In the genomic region with DNA sequence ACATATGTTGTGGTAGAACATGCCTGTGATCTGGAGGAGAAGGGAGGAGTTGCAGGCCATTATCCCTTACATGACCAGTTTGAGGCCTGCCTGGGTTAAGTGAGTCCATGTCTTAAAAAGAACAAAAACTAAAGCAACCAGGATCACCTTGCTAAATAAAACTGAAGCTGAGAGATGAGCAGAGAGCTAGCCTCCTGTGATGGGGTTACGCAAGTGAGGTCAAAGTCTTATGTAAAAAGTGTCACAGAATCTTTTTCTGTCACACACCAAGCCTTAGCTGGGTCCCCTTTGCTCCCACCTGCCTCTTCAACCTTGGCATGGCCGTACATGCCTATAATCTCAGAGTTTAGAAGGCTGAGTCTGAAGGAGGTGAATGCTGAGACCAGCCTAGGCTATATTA, we compare ENCODE assay signal across 8 mouse cellular contexts. TPM values are rescaled to one million over a fixed set of nuclear protein-coding genes. Genes with fewer than 3 reads are reported as not detected.
DNase-seq lines count a peak whose midpoint lies in the region; ATAC-seq and TF ChIP-seq lines count a peak whose summit lies in the region.

No protein-coding gene starts in this region.

- H3K9me3 ChIP-seq in kidney, postnatal 0 days (replicated peaks; ENCODE audit: low read length), result no peaks in the 10 kb centered on the region
- peaks cover 4% of the 10 kb centered on the region; the same call in 1 of the 2 replicates for H3K9me3 ChIP-seq in forebrain, embryonic 12.5 days
- H3K9me3 ChIP-seq in limb, embryonic 11.5 days (ENCODE audit: control insufficient read depth, low read length), result no peaks in the 10 kb centered on the region
- no peaks in the 10 kb centered on the region for H3K9me3 ChIP-seq in neural tube, embryonic 13.5 days

- no peak for DNase-seq in kidney, postnatal 0 days (ENCODE audit: low spot score)
- DNase-seq in kidney, adult 9 months, result no peak
- DNase-seq in limb, embryonic 11.5 days (ENCODE audit: low spot score), result no peak
- no peak for DNase-seq in gastrocnemius, adult 18-20 months (ENCODE audit: low spot score)
- DNase-seq in thymus, postnatal 4 days, result no peak
- DNase-seq in urinary bladder, postnatal 4 days (ENCODE audit: low spot score in 2 of 2), result no peak

- peak overlapping the region; percentile 70; the same call in 1 of the 2 replicates for H3K4me3 ChIP-seq in kidney, postnatal 0 days (replicated peaks; ENCODE audit: low read depth, low read length)
- H3K4me3 ChIP-seq in forebrain, embryonic 12.5 days (replicated peaks), result peak overlapping the region; percentile 78; the same call in 1 of the 2 replicates
- H3K4me3 ChIP-seq in limb, embryonic 11.5 days (ENCODE audit: low read depth, low read length), result peak overlapping the region; percentile 80; the same call in 1 of the 2 replicates
- H3K4me3 ChIP-seq in neural tube, embryonic 13.5 days, result peak overlapping the region; percentile 89

- 78% methylated on average over 2 of the region's 2 CpGs for WGBS in kidney, postnatal 0 days
- 90% methylated on average over 2 of the region's 2 CpGs for WGBS in forebrain, embryonic 12.5 days
- 84% methylated on average over 2 of the region's 2 CpGs for WGBS in limb, embryonic 11.5 days
- 82% methylated on average over 2 of the region's 2 CpGs for WGBS in neural tube, embryonic 13.5 days

- no peak for ATAC-seq in kidney, postnatal 0 days (replicated peaks; ENCODE audit: low FRiP score, low read depth)
- ATAC-seq in forebrain, embryonic 12.5 days (ENCODE audit: low FRiP score), result no peak
- no peak for ATAC-seq in limb, embryonic 11.5 days (ENCODE audit: insufficient number of reproducible peaks, low FRiP score, low TSS enrichment, low read depth)
- ATAC-seq in neural tube, embryonic 13.5 days (ENCODE audit: low read depth), result no peak

- H3K36me3 ChIP-seq in kidney, postnatal 0 days (ENCODE audit: insufficient read depth, low read length), result no peaks in the 10 kb centered on the region
- H3K36me3 ChIP-seq in forebrain, embryonic 12.5 days (replicated peaks), result no peaks in the 10 kb centered on the region
- H3K36me3 ChIP-seq in limb, embryonic 11.5 days (ENCODE audit: control insufficient read depth, insufficient read depth, low read length), result no peaks in the 10 kb centered on the region
- H3K36me3 ChIP-seq in neural tube, embryonic 13.5 days, result 0 out of 2 replicates have a peak, but pooled peaks cover 21% of the 10 kb centered on the region

- no peak overlapping the region for H3K27ac ChIP-seq in kidney, postnatal 0 days
- H3K27ac ChIP-seq in forebrain, embryonic 12.5 days, result no peak overlapping the region
- H3K27ac ChIP-seq in limb, embryonic 11.5 days (replicated peaks; ENCODE audit: low read depth, low read length), result no peak overlapping the region
- H3K27ac ChIP-seq in neural tube, embryonic 13.5 days (replicated peaks), result no peak overlapping the region

- TF ChIP-seq CTCF in kidney, postnatal 0 days (IDR thresholded peaks at IDR 0.05; ENCODE audit: low read depth), result no peak

- peak overlapping the region; percentile 91 for H3K4me2 ChIP-seq in kidney, postnatal 0 days (ENCODE audit: low read length)
- H3K4me2 ChIP-seq in forebrain, embryonic 12.5 days, result peak overlapping the region; percentile 89
- peak overlapping the region; percentile 72; the same call in 1 of the 2 replicates for H3K4me2 ChIP-seq in limb, embryonic 11.5 days (ENCODE audit: low read depth, severe bottlenecking)
- H3K4me2 ChIP-seq in neural tube, embryonic 13.5 days, result peak overlapping the region; percentile 78

- H3K9ac ChIP-seq in kidney, postnatal 0 days (ENCODE audit: low read depth, low read length), result 0 out of 2 replicates have a peak overlapping the region, but pooled peaks have one; percentile 78
- H3K9ac ChIP-seq in forebrain, embryonic 12.5 days, result peak overlapping the region; percentile 83
- H3K9ac ChIP-seq in limb, embryonic 11.5 days (ENCODE audit: low read length), result no peak overlapping the region
- H3K9ac ChIP-seq in neural tube, embryonic 13.5 days, result peak overlapping the region; percentile 92

- H3K4me1 ChIP-seq in kidney, postnatal 0 days (replicated peaks; ENCODE audit: insufficient read depth, low read length), result no peaks in the 10 kb centered on the region; the same call in 1 of the 2 replicates
- H3K4me1 ChIP-seq in forebrain, embryonic 12.5 days, result peaks cover 17% of the 10 kb centered on the region
- peaks cover 3% of the 10 kb centered on the region; the same call in 1 of the 2 replicates for H3K4me1 ChIP-seq in limb, embryonic 11.5 days (ENCODE audit: control insufficient read depth, insufficient read depth, low read length)
- peaks cover 24% of the 10 kb centered on the region for H3K4me1 ChIP-seq in neural tube, embryonic 13.5 days (replicated peaks)

- H3K27me3 ChIP-seq in kidney, postnatal 0 days (ENCODE audit: insufficient read depth, low read length), result no peaks in the 10 kb centered on the region
- 0 out of 2 replicates have a peak, but pooled peaks cover 5% of the 10 kb centered on the region for H3K27me3 ChIP-seq in forebrain, embryonic 12.5 days
- no peaks in the 10 kb centered on the region for H3K27me3 ChIP-seq in limb, embryonic 11.5 days (ENCODE audit: control insufficient read depth, insufficient read depth, low read length)
- peaks cover 5% of the 10 kb centered on the region; the same call in 1 of the 2 replicates for H3K27me3 ChIP-seq in neural tube, embryonic 13.5 days

RNA-seq across cellular contexts. Expression of a gene that starts 0.6 kb away (rescaled TPM):
- not detected in 2 replicates for polyA plus RNA-seq in kidney, postnatal 0 days (2015; fragmentation: Nextera tagmentation; extraction: Ambion mirVana)
- 2.0 TPM in 1 of 2 replicates, not detected in the other for polyA plus RNA-seq in forebrain, embryonic 12.5 days (2016; fragmentation: Nextera tagmentation; extraction: Ambion mirVana)
- not detected in 2 replicates for polyA plus RNA-seq in limb, embryonic 11.5 days (2014; fragmentation: Nextera tagmentation; extraction: Ambion mirVana)
- 5.7 TPM in 1 of 2 replicates, not detected in the other for polyA plus RNA-seq in neural tube, embryonic 13.5 days (2015; fragmentation: Nextera tagmentation; extraction: Ambion mirVana)
- total RNA-seq in gastrocnemius, adult 18-20 months (2021), result under 1 TPM; 0.59 TPM

RNA-seq across cellular contexts. Expression of a gene that starts 2.7 kb away (rescaled TPM):
- polyA plus RNA-seq in kidney, postnatal 0 days (2015; fragmentation: Nextera tagmentation; extraction: Ambion mirVana), result 32.0 and 35.1 TPM in 2 replicates
- polyA plus RNA-seq in forebrain, embryonic 12.5 days (2016; fragmentation: Nextera tagmentation; extraction: Ambion mirVana), result 22.0 and 23.8 TPM in 2 replicates
- polyA plus RNA-seq in limb, embryonic 11.5 days (2014; fragmentation: Nextera tagmentation; extraction: Ambion mirVana), result 21.6 TPM in 2 replicates
- 18.0 and 22.9 TPM in 2 replicates for polyA plus RNA-seq in neural tube, embryonic 13.5 days (2015; fragmentation: Nextera tagmentation; extraction: Ambion mirVana)
- total RNA-seq in gastrocnemius, adult 18-20 months (2021), result 1 to 10 TPM; 6.5 to 7.6 TPM

RNA-seq across cellular contexts. Expression of a gene that starts 6.3 kb away (rescaled TPM):
- 79.0 and 88.4 TPM in 2 replicates for polyA plus RNA-seq in kidney, postnatal 0 days (2015; fragmentation: Nextera tagmentation; extraction: Ambion mirVana)
- 21.8 and 23.5 TPM in 2 replicates for polyA plus RNA-seq in forebrain, embryonic 12.5 days (2016; fragmentation: Nextera tagmentation; extraction: Ambion mirVana)
- 72.3 and 75.3 TPM in 2 replicates for polyA plus RNA-seq in limb, embryonic 11.5 days (2014; fragmentation: Nextera tagmentation; extraction: Ambion mirVana)
- polyA plus RNA-seq in neural tube, embryonic 13.5 days (2015; fragmentation: Nextera tagmentation; extraction: Ambion mirVana), result 19.0 and 27.3 TPM in 2 replicates
- 1 to 10 TPM; 2.0 to 2.1 TPM for total RNA-seq in gastrocnemius, adult 18-20 months (2021)

RNA-seq across cellular contexts. Expression of a gene that starts 12.4 kb away (rescaled TPM):
- 95.3 and 101 TPM in 2 replicates for polyA plus RNA-seq in kidney, postnatal 0 days (2015; fragmentation: Nextera tagmentation; extraction: Ambion mirVana)
- polyA plus RNA-seq in forebrain, embryonic 12.5 days (2016; fragmentation: Nextera tagmentation; extraction: Ambion mirVana), result 73.2 and 79.0 TPM in 2 replicates
- 93.7 and 97.6 TPM in 2 replicates for polyA plus RNA-seq in limb, embryonic 11.5 days (2014; fragmentation: Nextera tagmentation; extraction: Ambion mirVana)
- 120 and 123 TPM in 2 replicates for polyA plus RNA-seq in neural tube, embryonic 13.5 days (2015; fragmentation: Nextera tagmentation; extraction: Ambion mirVana)
- 10 to 100 TPM; 20.6 to 24.6 TPM for total RNA-seq in gastrocnemius, adult 18-20 months (2021)

RNA-seq across cellular contexts. Expression of a gene that starts 29.4 kb away (rescaled TPM):
- 22.7 and 23.3 TPM in 2 replicates for polyA plus RNA-seq in kidney, postnatal 0 days (2015; fragmentation: Nextera tagmentation; extraction: Ambion mirVana)
- 77.2 and 87.9 TPM in 2 replicates for polyA plus RNA-seq in forebrain, embryonic 12.5 days (2016; fragmentation: Nextera tagmentation; extraction: Ambion mirVana)
- polyA plus RNA-seq in limb, embryonic 11.5 days (2014; fragmentation: Nextera tagmentation; extraction: Ambion mirVana), result 64.7 and 70.0 TPM in 2 replicates
- 103 and 113 TPM in 2 replicates for polyA plus RNA-seq in neural tube, embryonic 13.5 days (2015; fragmentation: Nextera tagmentation; extraction: Ambion mirVana)
- 1 to 10 TPM; 3.2 to 4.3 TPM for total RNA-seq in gastrocnemius, adult 18-20 months (2021)
